Mouse (Mus musculus): ENCODE data around the gene Mmp24.
"Not testable (repeated sequence)": the region's sequence is repeated elsewhere in the genome, so short reads cannot be mapped to it uniquely, and the experiment has no call there.

The Mmp24 gene

GRCm38 (mm10) chr2:155774927-155775684 lies at the start of gene Mmp24:
Gene Mmp24, plus strand, starts transcription at chr2:155775342.
- no peak for DNase-seq (ENCODE audit: low spot score)

GRCm38 (mm10) chr2:155726302-155726701 lies 48.8 kb upstream of the Mmp24 start:
- DNase-seq (ENCODE audit: low spot score) = no peak

GRCm38 (mm10) chr2:155727764-155728395 lies 47.3 kb upstream of the Mmp24 start:
- DNase-seq (ENCODE audit: low spot score) = no peak

- DNase-seq (ENCODE audit: low spot score) = no peak
These were observed 46.4 kb upstream of the Mmp24 start for GRCm38 (mm10) chr2:155728742-155729141.

GRCm38 (mm10) chr2:155729158-155729645 lies 45.9 kb upstream of the Mmp24 start, which contains the start of gene Edem2:
Gene Edem2, minus strand, starts transcription at chr2:155729475.
- peak; percentile 78 for DNase-seq (ENCODE audit: low spot score)

- no peak for DNase-seq (ENCODE audit: low spot score)
These were observed 40.1 kb upstream of the Mmp24 start for GRCm38 (mm10) chr2:155735080-155735479.

- not testable (repeated sequence) for DNase-seq (ENCODE audit: low spot score)
These were observed 39.4 kb upstream of the Mmp24 start, which contains the start of gene Gm17581 for GRCm38 (mm10) chr2:155735766-155736165. Gene Gm17581, minus strand, starts transcription at chr2:155735866.

GRCm38 (mm10) chr2:155736936-155737335 lies 38.2 kb upstream of the Mmp24 start:
- DNase-seq (ENCODE audit: low spot score) = no peak

GRCm38 (mm10) chr2:155737803-155738202 lies 37.3 kb upstream of the Mmp24 start:
- DNase-seq (ENCODE audit: low spot score) = no peak

GRCm38 (mm10) chr2:155742211-155742610 lies 32.9 kb upstream of the Mmp24 start:
- no peak for DNase-seq (ENCODE audit: low spot score)

GRCm38 (mm10) chr2:155742931-155743337 lies 32.2 kb upstream of the Mmp24 start:
- DNase-seq (ENCODE audit: low spot score) = peak; percentile 36

- no peak for DNase-seq (ENCODE audit: low spot score)
These were observed 31.8 kb upstream of the Mmp24 start for GRCm38 (mm10) chr2:155743351-155743750.

- DNase-seq (ENCODE audit: low spot score) = no peak
These were observed 29.7 kb upstream of the Mmp24 start for GRCm38 (mm10) chr2:155745487-155745886.

- no peak for DNase-seq (ENCODE audit: low spot score)
These were observed 25.7 kb upstream of the Mmp24 start for GRCm38 (mm10) chr2:155749394-155749793.

GRCm38 (mm10) chr2:155751014-155751786 lies 23.9 kb upstream of the Mmp24 start, which contains the start of gene Procr:
Gene Procr, plus strand, starts transcription at chr2:155751117.
- peak; percentile 17 for DNase-seq (ENCODE audit: low spot score)

GRCm38 (mm10) chr2:155755746-155756145 lies 19.4 kb upstream of the Mmp24 start:
- DNase-seq (ENCODE audit: low spot score) = peak; percentile 34

- DNase-seq (ENCODE audit: low spot score) = no peak
These were observed 18.1 kb upstream of the Mmp24 start for GRCm38 (mm10) chr2:155756855-155757566.

- DNase-seq (ENCODE audit: low spot score) = peak; percentile 67
These were observed 10.3 kb upstream of the Mmp24 start for GRCm38 (mm10) chr2:155764679-155765418.

GRCm38 (mm10) chr2:155773664-155774063 lies 1.5 kb upstream of the Mmp24 start:
- DNase-seq (ENCODE audit: low spot score) = no peak

- no peak for DNase-seq (ENCODE audit: low spot score)
These were observed 748 bp upstream of the Mmp24 start for GRCm38 (mm10) chr2:155774261-155774926.
